Mouse (Mus musculus) left cerebral cortex, adult 8-10 months (tissue): Measurements from ENCODE around the gene Rab27a. TPM values are rescaled to one million over a fixed set of nuclear protein-coding genes. Genes with fewer than 3 reads are reported as not detected.
"Not testable (repeated sequence)": the region's sequence is repeated elsewhere in the genome, so short reads cannot be mapped to it uniquely, and the experiment has no call there.

ENCODE experiments used
- DNase-seq, 2 experiments: peaks; one replicate each; pipeline ENCODE4 v3.0.0; 2022; ENCODE audit warnings: low spot score in 2 of 2
- total RNA-seq, 4 experiments: library from RNA; stranded (reverse); gene quantifications; 2 replicates each; pipeline ENCODE4 v1.2.4; 2022

The Rab27a gene
- total RNA-seq, 4 experiments from 2014 or later = 5.9 to 10.8 (median 8.5) TPM

DNA sequence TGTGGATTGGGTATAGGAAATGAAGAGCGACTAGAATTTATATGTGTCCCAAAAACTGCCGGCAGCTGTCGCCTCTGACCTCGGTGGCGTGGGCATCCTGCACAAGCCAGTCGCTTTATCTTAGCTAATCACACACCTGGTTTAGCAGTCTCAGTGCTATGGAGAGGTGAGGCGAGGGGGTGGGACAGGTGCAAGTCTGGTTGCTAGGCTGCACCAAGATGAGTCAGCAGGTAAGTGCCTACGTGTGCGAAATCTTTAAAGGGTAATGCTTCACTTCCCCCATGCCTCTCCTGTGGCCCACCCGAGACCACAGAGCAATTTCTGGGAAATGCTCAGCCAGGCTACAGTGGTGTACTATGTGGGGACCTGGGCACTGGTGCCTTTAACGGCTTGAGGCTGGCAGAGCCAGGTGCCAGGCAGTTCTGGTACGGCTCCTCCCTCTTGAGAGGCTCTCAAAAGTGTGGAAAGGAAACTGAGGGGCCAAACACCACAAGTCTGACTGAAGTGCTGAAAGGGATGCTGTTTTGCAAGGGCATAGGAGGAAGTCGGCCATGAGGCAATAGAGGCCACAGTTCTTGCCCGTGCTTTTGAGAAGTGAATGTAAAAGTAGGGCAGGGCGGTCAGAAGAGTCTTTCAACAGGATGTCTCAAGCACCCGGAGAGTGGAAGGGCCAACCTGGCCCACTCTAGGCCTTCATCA lies 44.7 kb downstream of the Rab27a start:
- DNase-seq = no peak

DNA sequence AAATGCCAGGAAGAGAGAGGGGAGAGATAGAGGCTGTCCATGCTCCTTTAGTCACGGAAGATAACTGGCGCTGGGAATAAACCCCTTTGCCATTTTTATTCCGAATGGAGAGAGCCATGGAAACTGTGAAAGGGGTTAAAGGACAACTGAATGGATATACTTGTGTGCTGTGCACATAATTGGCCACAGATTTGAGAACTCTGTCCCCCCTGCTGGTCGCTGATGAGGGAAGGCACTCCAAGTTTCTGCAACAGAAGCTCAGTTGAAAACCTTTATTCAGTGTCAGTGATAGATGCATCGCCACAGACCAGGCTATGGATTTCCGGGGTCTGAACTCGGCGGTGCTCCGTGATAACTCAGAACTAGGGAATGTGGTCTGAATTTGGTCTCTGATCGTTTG lies 45.5 kb downstream of the Rab27a start:
- no peak for DNase-seq

DNA sequence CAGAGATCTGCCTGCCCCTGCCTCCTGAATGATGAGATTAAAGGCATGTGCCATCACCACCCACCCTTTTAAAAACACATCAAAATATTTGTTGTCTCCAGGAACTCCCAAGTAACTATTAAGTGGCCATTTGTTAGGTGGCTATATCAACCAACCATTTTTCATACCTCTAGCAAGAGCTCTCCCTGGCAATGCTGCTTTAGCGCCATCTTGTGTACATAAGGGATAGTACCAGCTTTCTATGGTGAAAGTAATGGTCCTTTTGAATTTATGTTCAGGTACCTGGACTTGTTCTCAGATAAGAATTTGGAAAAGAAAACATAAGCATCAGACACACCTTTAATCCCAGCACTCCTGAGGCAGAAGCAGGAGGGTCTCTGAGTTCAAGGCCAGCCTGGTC lies 47.1 kb downstream of the Rab27a start:
- DNase-seq = no peak

GRCm38 (mm10) chr9:73094580-73094979 lies 49.9 kb downstream of the Rab27a start:
- DNase-seq = no peak

DNA sequence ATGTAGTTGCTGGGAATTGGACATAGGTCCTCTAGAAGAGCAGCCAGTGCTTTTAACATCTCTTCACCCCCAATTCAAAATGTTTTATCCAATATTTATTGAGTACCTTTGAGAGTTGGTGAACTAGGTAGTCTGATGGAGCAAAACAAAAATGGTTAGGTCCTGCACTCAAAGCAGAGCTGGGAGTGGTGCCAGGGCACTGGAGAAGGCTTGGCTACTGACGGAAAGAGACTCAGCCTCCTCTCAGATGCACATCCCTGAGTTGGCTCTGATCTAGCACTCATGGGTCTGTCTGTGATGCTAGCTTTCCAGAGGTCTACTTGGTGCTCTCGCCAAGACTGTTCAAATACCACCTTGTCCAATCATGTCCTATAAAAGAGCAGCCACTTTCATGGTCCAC lies 53.2 kb downstream of the Rab27a start:
- no peak for DNase-seq

DNA sequence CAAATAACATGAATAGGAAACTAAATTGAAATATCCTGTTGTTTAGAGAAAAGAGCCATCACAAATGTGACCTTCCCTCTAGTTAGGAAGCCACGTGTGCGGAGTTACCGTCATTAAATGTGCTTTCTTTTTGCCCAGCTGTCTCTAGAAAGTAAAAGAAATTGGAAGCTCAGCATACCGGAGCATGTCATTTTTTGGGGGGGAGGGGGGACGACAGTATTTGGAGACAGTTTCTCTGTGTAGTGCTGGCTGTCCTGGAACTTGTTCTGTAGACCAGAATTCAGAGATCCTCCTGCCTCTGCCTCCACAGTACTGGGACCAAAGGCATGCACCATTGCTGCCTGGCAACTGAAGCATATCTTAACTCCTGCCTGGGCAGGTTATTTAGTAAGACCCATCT lies 56.9 kb downstream of the Rab27a start, which contains the start of gene Khdc3:
Khdc3 (plus strand) TSS at position 301 of the 400 bp plus-strand sequence.
- DNase-seq = no peak

DNA sequence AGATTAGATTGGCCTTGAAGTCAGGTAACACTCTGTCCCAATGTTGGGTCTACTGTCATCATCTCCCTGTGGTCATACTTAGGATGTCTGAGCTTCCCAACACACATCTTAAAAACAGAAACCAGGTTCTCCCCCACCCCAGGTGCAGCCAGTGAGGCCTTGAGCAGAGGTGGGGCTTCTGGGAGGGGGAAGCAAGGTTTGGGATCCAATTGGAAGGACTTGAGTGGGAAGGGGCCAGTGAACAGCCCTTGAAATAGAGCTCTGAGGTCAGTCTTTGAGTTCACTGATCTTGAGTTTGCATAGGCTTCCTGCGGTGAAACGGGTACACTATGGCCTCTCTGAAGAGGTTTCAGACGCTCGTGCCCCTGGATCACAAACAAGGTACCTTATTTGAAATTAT lies 57.5 kb downstream of the Rab27a start, which contains the start of gene Gm20509:
Gm20509 (plus strand) TSS at position 290 of the 400 bp plus-strand sequence.
- DNase-seq = no peak

DNA sequence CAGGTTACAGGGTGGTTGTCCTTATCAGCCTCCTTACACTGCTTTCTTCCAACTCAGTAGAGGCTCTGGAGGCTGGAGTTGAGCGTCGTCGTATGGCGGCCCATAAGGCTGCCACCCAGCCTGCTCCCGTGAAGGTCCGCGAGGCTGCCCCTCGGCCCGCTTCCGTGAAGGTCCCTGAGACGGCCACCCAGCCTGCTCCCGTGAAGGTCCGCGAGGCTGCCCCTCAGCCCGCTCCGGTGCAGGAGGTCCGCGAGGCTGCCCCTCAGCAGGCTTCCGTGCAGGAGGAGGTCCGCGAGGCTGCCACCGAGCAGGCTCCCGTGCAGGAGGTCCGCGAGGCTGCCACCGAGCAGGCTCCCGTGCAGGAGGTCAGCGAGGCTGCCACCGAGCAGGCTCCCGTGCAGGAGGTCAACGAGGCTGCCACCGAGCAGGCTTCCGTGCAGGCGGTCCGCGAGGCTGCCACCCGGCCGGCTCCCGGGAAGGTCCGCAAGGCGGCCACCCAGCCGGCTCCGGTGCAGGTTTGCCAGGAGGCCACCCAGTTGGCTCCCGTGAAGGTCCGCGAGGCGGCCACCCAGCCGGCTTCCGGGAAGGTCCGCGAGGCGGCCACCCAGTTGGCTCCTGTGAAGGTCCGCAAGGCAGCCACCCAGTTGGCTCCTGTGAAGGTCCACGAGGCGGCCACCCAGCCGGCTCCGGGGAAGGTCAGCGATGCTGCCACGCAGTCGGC lies 58.7 kb downstream of the Rab27a start:
- DNase-seq = no peak

DNA sequence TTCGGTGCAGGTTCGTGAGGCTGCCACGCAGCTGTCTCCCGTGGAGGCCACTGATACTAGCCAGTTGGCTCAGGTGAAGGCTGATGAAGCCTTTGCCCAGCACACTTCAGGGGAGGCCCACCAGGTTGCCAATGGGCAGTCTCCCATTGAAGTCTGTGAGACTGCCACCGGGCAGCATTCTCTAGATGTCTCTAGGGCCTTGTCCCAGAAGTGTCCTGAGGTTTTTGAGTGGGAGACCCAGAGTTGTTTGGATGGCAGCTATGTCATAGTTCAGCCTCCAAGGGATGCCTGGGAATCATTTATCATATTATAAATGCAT lies 59.2 kb downstream of the Rab27a start:
- DNase-seq = no peak

GRCm38 (mm10) chr9:73105141-73105540 lies 60.5 kb downstream of the Rab27a start:
- DNase-seq = no peak

GRCm38 (mm10) chr9:73105771-73106170 lies 61.1 kb downstream of the Rab27a start:
- no peak for DNase-seq

GRCm38 (mm10) chr9:73112919-73113906 lies 68.6 kb downstream of the Rab27a start, which contains the start of gene Rsl24d1:
Rsl24d1 (plus strand) TSS chr9:73113426.
- DNase-seq = peak; percentile 70 to 91

GRCm38 (mm10) chr9:73116704-73117103 lies 72.0 kb downstream of the Rab27a start:
- not testable (repeated sequence) for DNase-seq

GRCm38 (mm10) chr9:73118012-73118411 lies 73.4 kb downstream of the Rab27a start:
- no peak for DNase-seq

GRCm38 (mm10) chr9:73121735-73122134 lies 77.1 kb downstream of the Rab27a start:
- DNase-seq = no peak

GRCm38 (mm10) chr9:73125043-73125570 lies 80.5 kb downstream of the Rab27a start:
- no peak for DNase-seq

GRCm38 (mm10) chr9:73127457-73127856 lies 82.8 kb downstream of the Rab27a start:
- DNase-seq = no peak

GRCm38 (mm10) chr9:73129875-73130274 lies 85.2 kb downstream of the Rab27a start:
- DNase-seq = no peak

DNA sequence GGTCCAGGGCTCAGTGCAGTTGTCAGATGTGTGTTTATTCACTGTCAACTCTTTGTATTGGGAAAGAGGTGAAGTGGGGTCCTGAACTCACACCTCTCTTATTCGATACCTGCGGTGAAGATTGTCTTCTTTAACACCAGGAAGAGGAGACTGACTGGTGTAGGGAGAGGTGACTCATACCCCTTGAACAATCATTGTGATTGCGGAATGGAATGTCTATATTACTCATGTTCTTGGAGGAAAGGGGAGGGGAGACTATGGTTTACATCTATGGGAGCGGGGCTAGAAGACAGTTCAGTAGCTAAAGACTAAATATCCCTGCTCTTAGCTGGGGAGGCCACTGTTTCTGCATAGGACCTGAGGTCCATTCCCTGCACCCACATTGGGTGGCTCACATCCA lies 85.9 kb downstream of the Rab27a start:
- DNase-seq = no peak

DNA sequence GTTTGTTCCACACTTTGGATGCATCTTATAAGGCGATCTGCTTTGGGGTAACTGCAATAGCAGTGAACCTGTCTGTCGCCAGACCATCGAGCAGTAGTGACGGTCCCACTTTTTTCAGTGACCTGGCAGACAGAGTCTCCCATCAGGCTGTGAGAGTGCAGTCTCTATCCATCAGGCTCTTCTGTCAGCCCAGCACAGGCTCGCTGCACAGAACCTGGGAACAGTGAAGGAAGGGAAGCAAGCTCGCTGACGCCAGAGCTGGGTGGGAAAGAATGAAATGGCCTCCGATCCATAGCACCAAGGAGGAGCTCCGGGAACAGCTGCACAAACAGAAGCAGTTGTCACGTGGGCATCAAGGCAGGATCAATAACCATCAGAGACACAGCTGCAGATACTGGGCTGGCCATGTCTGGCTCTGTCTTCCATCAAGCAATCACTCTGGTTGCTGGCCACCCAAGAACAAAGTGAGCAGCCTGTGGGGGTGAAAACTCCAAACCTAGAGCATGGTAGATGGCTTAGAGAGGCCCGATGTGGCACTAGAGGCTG lies 92.8 kb downstream of the Rab27a start:
- DNase-seq = no peak
